Mouse (Mus musculus) CH12.LX (cell line): ENCODE data around the gene Rdx. TPM values are rescaled to one million over a fixed set of nuclear protein-coding genes. Genes with fewer than 3 reads are reported as not detected.

Source experiments
- DNase-seq: peaks from one replicate; pipeline ENCODE4 v3.0.0-alpha.2; 2013; ENCODE audit errors: extremely low read depth
- H3K27ac ChIP-seq: 2 replicates; pipeline ENCODE4 v1.5.1; 2012; ENCODE audit warnings: low read depth, mild to moderate bottlenecking, control low read depth, moderate library complexity; ENCODE audit not compliant: insufficient read depth
- H3K27me3 ChIP-seq: replicated peaks from 2 replicates; pipeline ENCODE3; 2012; ENCODE audit warnings: inconsistent platforms
- H3K36me3 ChIP-seq, 2 experiments: replicated peaks in 1 of 2; 2 replicates each; pipeline versions ENCODE3 to v1.6.1; 2012; ENCODE audit warnings: inconsistent platforms in 1 of 2, low read length in 1 of 2, mild to moderate bottlenecking in 1 of 2, mixed read lengths in 1 of 2, moderate library complexity in 1 of 2; ENCODE audit not compliant: control insufficient read depth in 1 of 2, insufficient read depth in 1 of 2
- H3K4me1 ChIP-seq, 2 experiments: 2 replicates each; pipeline ENCODE4 v1.6.1; 2012; ENCODE audit warnings: inconsistent platforms in 1 of 2, moderate library complexity in 1 of 2; ENCODE audit not compliant: insufficient read depth in 2 of 2, control insufficient read depth in 1 of 2
- H3K4me2 ChIP-seq: 2 replicates; pipeline ENCODE4 v1.6.1; 2012; ENCODE audit warnings: low read depth, mild to moderate bottlenecking, control low read depth; ENCODE audit not compliant: poor library complexity, insufficient read depth, severe bottlenecking
- H3K4me3 ChIP-seq, 3 experiments: fragments of 150-350 bp in 1 of 3; sonication (generic) in 1 of 3; replicated peaks in 1 of 3; 2 replicates each; pipeline versions ENCODE3 to v1.5.1; 2011 to 2012; ENCODE audit warnings: low read depth in 2 of 3, low read length in 2 of 3, mild to moderate bottlenecking in 2 of 3, moderate library complexity in 2 of 3, control low read depth in 1 of 3, improper control_type of control experiment in 1 of 3, inconsistent platforms in 1 of 3, mixed read lengths in 1 of 3; ENCODE audit not compliant: poor library complexity in 1 of 3
- H3K79me2 ChIP-seq: replicated peaks from 2 replicates; pipeline ENCODE4 v1.6.1; 2012; ENCODE audit warnings: mild to moderate bottlenecking, moderate library complexity; ENCODE audit not compliant: control insufficient read depth, poor library complexity, insufficient read depth, severe bottlenecking; ENCODE audit errors: extremely low read depth
- H3K9ac ChIP-seq: 2 replicates; pipeline ENCODE4 v1.6.1; 2012; ENCODE audit warnings: low read depth, mild to moderate bottlenecking, control low read depth, moderate library complexity; ENCODE audit not compliant: insufficient read depth
- H3K9me3 ChIP-seq: replicated peaks from 2 replicates; pipeline ENCODE3; 2012; ENCODE audit warnings: low read length, inconsistent platforms, mixed read lengths
- BHLHE40 ChIP-seq: IDR thresholded peaks from 2 replicates; pipeline ENCODE4 v1.6.1; 2011; ENCODE audit warnings: mild to moderate bottlenecking, low read depth, low read length, improper control_type of control experiment
- CHD1 ChIP-seq: IDR thresholded peaks from 2 replicates; pipeline ENCODE4 v1.6.1; 2012; ENCODE audit warnings: low read depth, low read length, improper control_type of control experiment, inconsistent platforms
- CHD2 ChIP-seq: IDR thresholded peaks from 2 replicates; pipeline ENCODE4 v1.6.1; 2011; ENCODE audit warnings: low read length, improper control_type of control experiment
- CTCF ChIP-seq, 2 experiments: IDR thresholded peaks in 1 of 2; conservative IDR thresholded peaks in 1 of 2; 2 replicates each; pipeline ENCODE4 v1.5.1; 2011 to 2012; ENCODE audit warnings: low read depth in 2 of 2, low read length in 2 of 2, improper control_type of control experiment in 1 of 2, inconsistent platforms in 1 of 2, mild to moderate bottlenecking in 1 of 2, moderate library complexity in 1 of 2
- E2F4 ChIP-seq: IDR thresholded peaks from 2 replicates; pipeline ENCODE4 v1.6.1; 2011; ENCODE audit warnings: low read depth, low read length, improper control_type of control experiment; ENCODE audit not compliant: insufficient replicate concordance
- ELF1 ChIP-seq: IDR thresholded peaks from 2 replicates; pipeline ENCODE4 v1.6.1; 2014; ENCODE audit warnings: low read depth, mild to moderate bottlenecking, inconsistent platforms, low read length, improper control_type of control experiment
- EP300 ChIP-seq: IDR thresholded peaks from 2 replicates; pipeline ENCODE4 v1.6.1; 2011; ENCODE audit warnings: low read length, improper control_type of control experiment
- GABPA ChIP-seq: IDR thresholded peaks from 2 replicates; pipeline ENCODE4 v1.6.1; 2012; ENCODE audit warnings: low read depth, low read length, improper control_type of control experiment, inconsistent platforms; ENCODE audit not compliant: insufficient replicate concordance
- HCFC1 ChIP-seq: IDR thresholded peaks from 2 replicates; pipeline ENCODE4 v1.6.1; 2012; ENCODE audit warnings: low read depth, mild to moderate bottlenecking, inconsistent platforms, low read length, improper control_type of control experiment
- IRF4 ChIP-seq: IDR thresholded peaks from 2 replicates; pipeline ENCODE4 v1.6.1; 2014; ENCODE audit warnings: low read depth, mild to moderate bottlenecking, inconsistent platforms, low read length, improper control_type of control experiment
- JUND ChIP-seq: conservative IDR thresholded peaks from 2 replicates; pipeline ENCODE4 v1.6.1; 2011; ENCODE audit warnings: low read depth, low read length, improper control_type of control experiment
- KAT2A ChIP-seq: IDR thresholded peaks from 2 replicates; pipeline ENCODE4 v1.6.1; 2012; ENCODE audit warnings: low read length, improper control_type of control experiment, inconsistent platforms; ENCODE audit not compliant: insufficient replicate concordance
- MAX ChIP-seq: IDR thresholded peaks from 2 replicates; pipeline ENCODE4 v1.6.1; 2011; ENCODE audit warnings: low read length, improper control_type of control experiment
- MYC ChIP-seq: IDR thresholded peaks from 2 replicates; pipeline ENCODE4 v1.6.1; 2011; ENCODE audit warnings: low read depth, mild to moderate bottlenecking, improper control_type of control experiment, low read length
- NRF1 ChIP-seq: IDR thresholded peaks from 2 replicates; pipeline ENCODE4 v1.6.1; 2014; ENCODE audit warnings: low read depth, mild to moderate bottlenecking, inconsistent platforms, low read length, improper control_type of control experiment, moderate library complexity
- POLR2A ChIP-seq: IDR thresholded peaks from 2 replicates; pipeline ENCODE4 v1.6.1; 2011; ENCODE audit warnings: low read depth, mild to moderate bottlenecking, improper control_type of control experiment, low read length
- RAD21 ChIP-seq: IDR thresholded peaks from 2 replicates; pipeline ENCODE4 v1.6.1; 2011; ENCODE audit warnings: low read depth, mild to moderate bottlenecking, low read length, improper control_type of control experiment, moderate library complexity
- RCOR1 ChIP-seq: conservative IDR thresholded peaks from 2 replicates; pipeline ENCODE4 v1.6.1; 2012; ENCODE audit warnings: low read depth, mild to moderate bottlenecking, inconsistent platforms, low read length, improper control_type of control experiment
- SMC3 ChIP-seq: IDR thresholded peaks from 2 replicates; pipeline ENCODE4 v1.6.1; 2011; ENCODE audit warnings: low read depth, low read length, improper control_type of control experiment
- TBP ChIP-seq: conservative IDR thresholded peaks from 2 replicates; pipeline ENCODE4 v1.6.1; 2011; ENCODE audit warnings: low read depth, low read length, improper control_type of control experiment
- TCF12 ChIP-seq: IDR thresholded peaks from 2 replicates; pipeline ENCODE4 v1.6.1; 2014; ENCODE audit warnings: low read depth, mild to moderate bottlenecking, inconsistent platforms, low read length, improper control_type of control experiment
- USF1 ChIP-seq: IDR thresholded peaks from 2 replicates; pipeline ENCODE4 v1.6.1; 2014; ENCODE audit warnings: low read depth, mild to moderate bottlenecking, inconsistent platforms, low read length, improper control_type of control experiment
- USF2 ChIP-seq: conservative IDR thresholded peaks from 2 replicates; pipeline ENCODE4 v1.6.1; 2011; ENCODE audit warnings: low read depth, low read length, improper control_type of control experiment
- ZC3H11A ChIP-seq: IDR thresholded peaks from 2 replicates; pipeline ENCODE4 v1.6.1; 2012; ENCODE audit warnings: low read depth, mild to moderate bottlenecking, inconsistent platforms, low read length, improper control_type of control experiment
- dilution Hi-C: fragments of 300-500 bp; cut with MboI; formaldehyde crosslinking; loops from 2 replicates; pipeline ENCODE4 v1.14.3; 2020; ENCODE audit warnings: low sequenced_read_pairs; ENCODE audit not compliant: extremely low pct_unique_long_range_greater_than_20kb, extremely low pct_ligation_motif_present
- in situ Hi-C: fragments of 300-500 bp; cut with MboI; formaldehyde crosslinking; loops from 3 replicates; pipeline ENCODE4 v1.14.3; 2019; ENCODE audit warnings: low sequenced_read_pairs, low pct_ligation_motif_present, low pct_unique_long_range_greater_than_20kb, mixed read lengths
- polyA plus RNA-seq: library from polyadenylated mRNA; unstranded; fragments of >175 nt; gene quantifications from 2 replicates; pipeline ENCODE4 v1.2.1, GENCODE M21; 2012; ENCODE audit warnings: low read depth; ENCODE audit not compliant: insufficient read length
- total RNA-seq, 2 experiments: library from RNA; depleted of rRNA; stranded (reverse); fragments of 300-350 nt in 1 of 2; fragments of >200 nt in 1 of 2; gene quantifications; 2 replicates each; pipeline ENCODE4 v1.2.3; 2012 to 2014

Rdx gene
- total and polyA plus RNA-seq, 3 experiments, result 86.1 to 157 (median 125) TPM

DNA sequence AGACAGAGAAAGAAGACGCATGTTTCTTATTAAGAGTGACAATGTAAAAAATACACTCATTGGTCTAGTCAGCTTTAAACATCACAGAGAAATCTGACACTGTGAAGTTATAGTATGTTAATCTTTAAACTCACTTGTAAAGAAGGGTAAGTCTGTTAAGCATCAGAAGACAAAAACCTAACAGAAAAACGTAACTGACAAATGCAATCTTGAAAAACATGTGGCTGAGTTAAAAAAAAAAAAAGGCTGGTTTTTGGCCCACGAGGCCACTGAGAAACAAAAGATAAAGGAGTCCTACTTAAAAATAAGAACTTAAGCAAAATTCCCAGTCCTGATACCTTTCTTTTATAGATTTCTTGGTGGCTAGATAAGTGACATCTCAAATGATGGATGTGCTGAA, 63.8 kb downstream of the Rdx start:
- Histone ChIP-seq H3K27ac (no peak overlapping the region), H3K9ac (no peak overlapping the region)
- TF ChIP-seq KAT2A, result no peak
- no peak for TF ChIP-seq USF1
- no peak for TF ChIP-seq ELF1
- no peak for TF ChIP-seq HCFC1
- TF ChIP-seq CTCF (conservative IDR thresholded peaks at IDR 0.05 in 1 of 2, IDR thresholded peaks at IDR 0.05 in 1 of 2; ENCODE audit: low read depth in 2 of 2, low read length in 2 of 2), result no peak
- TF ChIP-seq TBP, result no peak
- TF ChIP-seq, all 38 proteins: peak for 0
- dilution Hi-C loops (no loop called here), in situ Hi-C loops (no loop called here)
- DNase-seq, result no peak
- Histone ChIP-seq H3K9me3 (no peaks in the 10 kb centered on the region), H3K4me3 (no peak overlapping the region), H3K36me3 (peaks cover 25 to 49% of the 10 kb centered on the region in 2 experiments), H3K4me2 (no peak overlapping the region), H3K4me1 (peaks cover 0 to 14% of the 10 kb centered on the region in 2 experiments; a peak in 2 of 4 replicates), H3K27me3 (no peaks in the 10 kb centered on the region), H3K79me2 (no peaks in the 10 kb centered on the region; the same call in 1 of the 2 replicates)

DNA sequence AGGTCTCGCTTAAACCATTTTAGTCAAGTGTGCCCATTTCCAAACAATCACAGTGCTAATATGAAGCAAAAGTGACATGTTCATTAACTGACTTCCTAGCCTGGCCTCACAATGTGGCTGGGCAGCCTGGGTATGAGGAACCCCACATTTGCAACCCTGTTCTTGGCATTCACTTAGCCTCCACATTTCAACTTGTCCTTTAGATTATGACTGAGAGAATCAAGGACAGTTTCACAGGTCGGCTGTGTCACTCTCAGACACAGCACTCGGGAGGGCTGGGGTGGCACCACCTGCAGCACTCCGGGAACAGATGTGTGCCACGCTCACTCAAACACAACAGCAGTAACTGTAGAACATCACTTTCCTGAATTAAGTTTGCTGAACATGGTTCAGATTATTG, 66.1 kb downstream of the Rdx start:
- no peak overlapping the region for H3K9ac ChIP-seq
- H3K27me3 ChIP-seq, result no peaks in the 10 kb centered on the region
- DNase-seq, result no peak
- TF ChIP-seq USF2 (no peak), RAD21 (no peak), SMC3 (no peak)
- H3K4me3 ChIP-seq, result no peak overlapping the region
- H3K79me2 ChIP-seq, result no peaks in the 10 kb centered on the region; the same call in 1 of the 2 replicates
- dilution Hi-C loops (no loop called here), in situ Hi-C loops (no loop called here)
- peaks cover 42 to 67% of the 10 kb centered on the region in 2 experiments for H3K36me3 ChIP-seq
- peaks cover 0 to 12% of the 10 kb centered on the region in 2 experiments; a peak in 2 of 4 replicates for H3K4me1 ChIP-seq
- H3K4me2 ChIP-seq, result no peak overlapping the region
- no peak overlapping the region for H3K27ac ChIP-seq
- H3K9me3 ChIP-seq, result no peaks in the 10 kb centered on the region

DNA sequence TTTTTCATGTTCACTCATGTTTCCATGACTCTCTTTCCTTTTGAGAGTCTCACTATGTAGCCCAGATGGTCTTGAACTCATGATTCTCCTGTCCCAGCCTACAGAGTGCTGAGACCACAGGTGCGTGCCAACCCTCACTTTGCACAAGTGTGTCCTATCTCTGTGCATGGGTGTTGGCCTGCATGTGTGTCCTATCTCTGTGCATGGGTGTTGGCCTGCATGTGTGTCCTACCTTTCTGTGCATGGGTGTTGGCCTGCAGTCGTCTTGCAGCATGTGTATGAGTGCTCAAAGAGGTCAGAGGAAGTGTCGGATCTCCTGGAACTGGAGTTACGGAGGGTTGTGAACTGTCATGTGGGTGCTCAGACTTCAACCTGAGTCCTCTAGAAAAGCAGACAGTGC, 72.2 kb downstream of the Rdx start:
- H3K9ac ChIP-seq, result no peak overlapping the region
- no peak overlapping the region for H3K4me2 ChIP-seq
- no peak for TF ChIP-seq BHLHE40
- TF ChIP-seq RCOR1, result no peak
- TF ChIP-seq MYC, result no peak
- TF ChIP-seq JUND, result no peak
- TF ChIP-seq CHD2, result no peak
- TF ChIP-seq MAX, result no peak
- TF ChIP-seq NRF1, result no peak
- no peak for TF ChIP-seq TCF12
- no peak for TF ChIP-seq USF2
- no peak for TF ChIP-seq POLR2A
- no peak for TF ChIP-seq CHD1
- no peak for TF ChIP-seq ELF1
- no peak for TF ChIP-seq ZC3H11A
- no peak for TF ChIP-seq TBP
- TF ChIP-seq EP300, result no peak
- no peak for TF ChIP-seq IRF4
- TF ChIP-seq SMC3, result no peak
- no peak for TF ChIP-seq GABPA
- TF ChIP-seq E2F4, result no peak
- H3K27ac ChIP-seq, result no peak overlapping the region
- 0 out of 2 replicates have a peak, but pooled peaks cover 4% of the 10 kb centered on the region for H3K79me2 ChIP-seq
- in situ Hi-C loops (no loop called here), dilution Hi-C loops (no loop called here)
- no peak overlapping the region for H3K4me3 ChIP-seq
- peaks cover 54 to 84% of the 10 kb centered on the region in 2 experiments for H3K36me3 ChIP-seq
- H3K9me3 ChIP-seq, result no peaks in the 10 kb centered on the region
- no peak for DNase-seq
- no peaks in the 10 kb centered on the region for H3K27me3 ChIP-seq
- H3K4me1 ChIP-seq, result peaks cover 4 to 7% of the 10 kb centered on the region in 2 experiments; a peak in 2 of 4 replicates
